Mouse (Mus musculus) brain, embryonic 14.5 days (tissue): ENCODE measurements around the gene Atxn2.

Experiments used
- CTCF ChIP-seq: fragments of 200-500 bp; IDR thresholded peaks from 2 replicates; pipeline ENCODE4 v1.5.1; 2012; ENCODE audit warnings: inconsistent platforms, mild to moderate bottlenecking, moderate library complexity, borderline replicate concordance; ENCODE audit not compliant: insufficient read depth, insufficient read length; ENCODE audit errors: extremely low read depth
- POLR2A ChIP-seq: fragments of 200-500 bp; IDR thresholded peaks from 2 replicates; pipeline ENCODE4 v1.6.1; 2012; ENCODE audit warnings: mild to moderate bottlenecking, inconsistent platforms, borderline replicate concordance; ENCODE audit not compliant: poor library complexity, insufficient read depth, insufficient read length, severe bottlenecking; ENCODE audit errors: extremely low read depth

- TF ChIP-seq POLR2A: no peak
- TF ChIP-seq CTCF: no peak
Observed at GRCm38 (mm10) chr5:121838341-121839127, 127.4 kb downstream of the Atxn2 start.
